Mouse (Mus musculus): Measurements from ENCODE around the gene Nrp1.

The Nrp1 gene

DNA sequence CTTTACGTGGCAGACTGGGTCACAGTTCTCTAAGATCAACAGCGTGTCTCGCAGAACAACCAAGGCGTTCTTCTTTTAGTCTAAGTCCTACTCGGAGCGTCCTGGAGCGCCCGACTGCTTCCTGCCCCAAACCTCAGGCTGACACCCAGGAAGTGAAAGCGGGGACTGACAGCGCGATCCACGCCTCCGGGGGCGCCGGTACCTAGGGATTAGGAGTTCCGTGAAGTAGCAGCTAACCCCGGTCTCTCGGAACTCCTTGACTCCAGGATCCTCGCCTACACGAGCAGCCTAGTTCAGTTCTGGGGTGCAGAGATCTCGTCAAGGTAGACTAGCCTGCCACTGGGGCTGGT lies at the start of gene Nrp1:
TSS of gene Nrp1 (plus strand) at position 199 of the 350 bp plus-strand sequence.
- DNase-seq (ENCODE audit: extremely low read depth, insufficient read length, low spot score), result no peak

DNA sequence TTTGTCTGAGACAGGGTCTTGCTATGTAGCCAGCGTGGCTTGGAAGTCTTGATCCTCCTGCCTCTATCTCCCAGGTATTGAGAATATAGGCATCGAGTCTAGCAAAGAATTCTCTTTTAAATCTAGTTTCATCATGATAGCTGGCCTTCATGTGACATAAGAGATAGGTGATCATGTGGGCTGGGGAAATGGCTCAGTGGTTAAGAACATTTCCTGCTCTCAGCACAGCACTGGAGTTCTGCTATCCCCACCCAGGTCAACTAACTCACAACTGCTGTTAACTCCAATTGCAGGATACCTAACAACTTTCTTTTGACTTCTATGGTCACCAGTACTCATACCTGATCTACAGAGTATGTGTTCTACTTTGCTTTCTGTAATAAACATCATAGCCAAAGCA lies 37.6 kb upstream of the Nrp1 start:
- no peak for DNase-seq (ENCODE audit: extremely low read depth, insufficient read length, low spot score)

DNA sequence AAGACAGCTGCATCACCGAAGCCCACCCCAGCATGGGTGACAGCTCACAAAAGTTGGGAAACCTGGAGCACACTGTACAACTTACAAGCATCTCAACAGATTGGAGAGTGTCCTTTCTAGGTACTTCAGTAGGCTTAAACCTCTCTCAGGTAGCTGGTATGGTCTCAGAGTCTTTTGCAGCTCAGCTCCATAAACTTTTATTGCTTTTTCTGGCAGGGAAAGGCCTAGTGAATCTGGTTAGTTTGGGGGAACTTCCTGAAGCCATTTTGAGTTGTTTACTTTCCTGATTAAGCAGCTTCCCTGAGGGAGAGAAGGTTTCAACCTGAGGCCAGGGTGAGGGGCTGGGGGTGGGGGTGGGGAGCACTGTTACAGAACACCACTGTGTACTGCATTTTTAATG lies 31.1 kb upstream of the Nrp1 start:
- no peak for DNase-seq (ENCODE audit: extremely low read depth, insufficient read length, low spot score)

DNA sequence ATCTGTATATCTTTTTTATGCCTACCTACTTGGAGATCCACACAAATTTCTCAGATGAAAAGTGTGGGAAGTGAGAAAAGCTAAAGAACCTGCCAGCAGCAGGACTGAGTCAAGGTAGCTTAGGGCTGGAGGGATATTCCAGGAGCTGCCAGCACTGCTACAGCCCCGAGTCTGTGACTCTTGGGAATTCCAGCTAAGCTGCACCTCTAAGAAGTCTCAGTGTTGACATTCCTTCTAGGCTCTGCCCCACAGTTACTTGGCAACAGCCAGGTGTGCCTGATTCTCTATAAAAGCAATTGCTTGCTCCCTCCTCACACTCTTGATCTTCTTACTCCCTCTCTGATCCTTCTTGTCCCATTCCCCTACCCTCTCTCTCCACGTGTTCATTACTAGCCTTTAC lies 30.5 kb upstream of the Nrp1 start:
- DNase-seq (ENCODE audit: extremely low read depth, insufficient read length, low spot score), result no peak

- no peak for DNase-seq (ENCODE audit: extremely low read depth, insufficient read length, low spot score)
Measured at GRCm38 (mm10) chr8:128329502-128329901, 28.9 kb upstream of the Nrp1 start.

GRCm38 (mm10) chr8:128335976-128336375 lies 22.4 kb upstream of the Nrp1 start:
- DNase-seq (ENCODE audit: extremely low read depth, insufficient read length, low spot score), result no peak

GRCm38 (mm10) chr8:128338951-128339350 lies 19.5 kb upstream of the Nrp1 start:
- DNase-seq (ENCODE audit: extremely low read depth, insufficient read length, low spot score), result no peak

GRCm38 (mm10) chr8:128339521-128339920 lies 18.9 kb upstream of the Nrp1 start:
- no peak for DNase-seq (ENCODE audit: extremely low read depth, insufficient read length, low spot score)

GRCm38 (mm10) chr8:128350405-128350804 lies 8.0 kb upstream of the Nrp1 start:
- no peak for DNase-seq (ENCODE audit: extremely low read depth, insufficient read length, low spot score)

DNA sequence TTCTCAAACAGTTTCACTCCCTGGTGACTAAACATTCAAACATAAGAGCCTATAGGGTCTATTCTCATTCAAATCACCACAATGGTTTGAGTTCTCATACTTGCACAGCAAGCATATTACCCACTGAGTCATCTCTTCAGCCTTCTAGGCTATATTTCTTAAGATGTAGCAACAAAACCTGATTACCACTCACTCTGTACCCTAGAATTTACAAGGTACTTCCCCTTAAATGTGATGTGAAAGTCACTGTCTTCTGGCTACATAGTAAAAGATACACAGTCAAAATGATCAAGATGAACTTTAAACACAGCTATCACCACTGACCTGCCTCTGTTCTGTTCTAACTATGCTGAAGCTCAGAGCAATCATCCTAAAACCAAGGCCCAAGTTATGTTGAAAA lies 7.2 kb upstream of the Nrp1 start:
- no peak for DNase-seq (ENCODE audit: extremely low read depth, insufficient read length, low spot score)

DNA sequence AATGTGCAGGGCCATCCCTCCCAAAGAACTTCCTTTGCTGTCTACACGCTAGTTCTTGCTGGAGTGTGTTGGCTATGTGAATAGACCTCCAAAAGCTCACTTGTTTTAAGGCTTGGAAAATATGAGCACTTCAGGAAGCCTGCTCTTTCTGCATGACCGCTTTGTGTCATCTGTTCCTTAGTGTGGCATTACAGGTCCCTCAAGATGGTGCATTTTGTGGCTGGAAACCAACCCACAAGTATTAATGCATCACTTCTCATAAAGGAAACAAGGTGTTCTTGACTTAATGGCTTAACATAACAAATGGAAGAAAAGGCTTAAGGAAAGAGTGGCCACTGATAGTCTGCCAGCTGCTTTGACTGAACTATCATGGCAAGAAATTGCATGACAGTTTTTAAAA lies 5.6 kb upstream of the Nrp1 start:
- no peak for DNase-seq (ENCODE audit: extremely low read depth, insufficient read length, low spot score)

DNA sequence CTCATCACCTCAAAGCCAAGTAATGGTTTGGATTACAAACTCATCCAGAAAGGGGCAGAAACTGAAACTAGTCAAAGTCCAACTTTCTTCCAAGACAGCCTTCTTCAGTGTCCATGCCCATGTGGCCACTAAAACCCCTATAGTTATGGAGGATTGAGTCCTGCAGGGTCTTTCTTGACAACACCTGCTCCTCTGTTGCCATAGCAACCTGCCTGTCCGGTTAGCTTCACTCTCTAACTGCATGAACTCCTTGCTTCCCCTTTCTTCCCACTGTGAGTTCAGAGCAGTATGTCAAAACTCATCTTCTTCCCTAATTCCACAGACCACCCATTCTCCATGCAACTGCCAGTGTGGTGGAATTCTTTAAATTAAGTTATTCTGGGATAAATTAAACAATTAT lies 4.4 kb upstream of the Nrp1 start:
- no peak for DNase-seq (ENCODE audit: extremely low read depth, insufficient read length, low spot score)

DNA sequence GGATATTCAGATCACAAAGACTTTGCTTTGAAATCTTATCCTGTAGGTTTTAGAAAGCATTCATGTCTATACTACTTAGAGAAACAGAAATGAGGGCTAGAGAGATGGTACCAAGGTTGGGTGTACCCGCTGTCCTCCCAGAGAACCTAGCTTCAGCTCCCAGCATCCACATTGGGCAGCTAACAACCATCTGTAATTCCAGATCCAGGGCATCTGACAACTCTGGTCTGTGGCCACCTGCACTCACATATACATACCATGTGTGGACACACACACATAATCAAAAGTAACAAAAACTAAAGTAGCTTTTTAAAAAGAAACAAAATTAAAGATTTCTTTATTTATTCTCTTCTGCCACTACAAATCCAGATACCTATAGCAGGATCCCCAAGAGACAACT lies 3.3 kb upstream of the Nrp1 start:
- DNase-seq (ENCODE audit: extremely low read depth, insufficient read length, low spot score), result no peak

GRCm38 (mm10) chr8:128356170-128356569 lies 2.2 kb upstream of the Nrp1 start:
- DNase-seq (ENCODE audit: extremely low read depth, insufficient read length, low spot score), result no peak

GRCm38 (mm10) chr8:128356796-128357539 lies 1.4 kb upstream of the Nrp1 start:
- peak; percentile 96 for DNase-seq (ENCODE audit: extremely low read depth, insufficient read length, low spot score)

DNA sequence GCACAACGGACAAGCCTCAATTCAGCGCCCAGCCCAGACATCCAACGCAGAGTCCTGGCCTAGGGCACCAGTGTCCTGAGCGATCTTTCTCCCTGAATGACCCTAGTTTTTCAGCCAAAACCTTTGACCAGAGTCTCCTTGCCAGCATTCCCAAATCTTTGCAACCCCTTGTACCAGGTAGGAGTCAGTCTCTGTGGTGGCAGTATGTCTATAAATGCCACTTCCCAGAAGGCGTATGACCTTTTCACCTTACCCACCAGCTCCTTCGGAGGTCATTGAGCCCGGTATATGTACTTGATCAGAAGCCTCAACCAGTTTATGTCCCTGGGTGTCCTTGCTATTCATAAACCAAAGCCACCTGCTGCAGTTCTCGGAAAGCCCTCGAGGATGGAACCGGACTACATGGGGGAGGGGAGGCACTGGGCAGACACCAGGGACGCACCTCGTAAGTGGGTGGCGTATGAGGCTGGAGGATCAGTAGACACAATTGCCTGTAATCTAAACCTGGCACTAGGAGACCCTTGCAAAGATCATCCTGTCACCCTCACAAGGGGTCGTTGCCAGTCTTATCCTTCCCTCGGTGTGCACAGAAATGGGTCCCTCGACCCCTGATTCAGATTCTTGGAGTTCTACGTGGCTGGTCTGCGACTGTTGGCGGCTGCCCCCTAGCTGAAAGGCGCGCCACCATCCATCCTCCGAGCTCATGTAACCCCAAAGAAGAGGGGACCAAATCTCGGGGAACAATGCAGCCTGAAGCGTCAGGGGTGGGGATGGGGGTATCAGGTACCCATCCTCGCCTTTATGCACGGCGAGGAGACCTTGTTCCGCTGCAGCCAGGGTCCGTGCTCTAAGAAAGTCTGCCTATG lies 631 bp upstream of the Nrp1 start:
- peak; percentile 78 for DNase-seq (ENCODE audit: extremely low read depth, insufficient read length, low spot score)

- peak; percentile 85 for DNase-seq (ENCODE audit: extremely low read depth, insufficient read length, low spot score)
Measured at GRCm38 (mm10) chr8:128358756-128359520, 534 bp downstream of the Nrp1 start.

GRCm38 (mm10) chr8:128359521-128360318 lies 1.3 kb downstream of the Nrp1 start:
- DNase-seq (ENCODE audit: extremely low read depth, insufficient read length, low spot score), result peak; percentile 77

- no peak for DNase-seq (ENCODE audit: extremely low read depth, insufficient read length, low spot score)
Measured at GRCm38 (mm10) chr8:128361343-128361870, 3.0 kb downstream of the Nrp1 start.

GRCm38 (mm10) chr8:128362940-128363595 lies 4.7 kb downstream of the Nrp1 start:
- DNase-seq (ENCODE audit: extremely low read depth, insufficient read length, low spot score), result peak; percentile 44
